Mouse (Mus musculus): Measurements from ENCODE around the gene Fank1. TPM values are rescaled to one million over a fixed set of nuclear protein-coding genes. Genes with fewer than 3 reads are reported as not detected.

The Fank1 gene
- total and polyA plus RNA-seq, 2 experiments from 2014 or later, result 4.5 to 9.0 TPM

GRCm38 (mm10) chr7:133925771-133926170 is 149.1 kb downstream of the Fank1 start:
- Histone ChIP-seq H3K9ac (no peak overlapping the region), H3K9me3 (ENCODE audit: low read length) (no peaks in the 10 kb centered on the region), H3K4me3 (ENCODE audit: low read depth, low read length) (no peak overlapping the region), H3K27me3 (ENCODE audit: insufficient read depth, low read length) (no peaks in the 10 kb centered on the region), H3K27ac (ENCODE audit: low read depth, low read length) (no peak overlapping the region), H3K4me1 (ENCODE audit: insufficient read depth) (no peaks in the 10 kb centered on the region), H3K36me3 (ENCODE audit: insufficient read depth) (no peaks in the 10 kb centered on the region), H3K4me2 (ENCODE audit: low read depth) (no peak overlapping the region)
- 63% methylated on average over 2 of the region's 2 CpGs for WGBS
- no peak for DNase-seq
- TF ChIP-seq CTCF (IDR thresholded peaks at IDR 0.05; ENCODE audit: low read depth), result no peak
- ATAC-seq, result no peak

GRCm38 (mm10) chr7:133928981-133929380 is 152.3 kb downstream of the Fank1 start:
- Histone ChIP-seq H3K27me3 (ENCODE audit: insufficient read depth, low read length) (no peaks in the 10 kb centered on the region), H3K9me3 (ENCODE audit: low read length) (no peaks in the 10 kb centered on the region), H3K4me1 (ENCODE audit: insufficient read depth) (no peaks in the 10 kb centered on the region), H3K4me2 (ENCODE audit: low read depth) (no peak overlapping the region), H3K27ac (ENCODE audit: low read depth, low read length) (no peak overlapping the region), H3K9ac (no peak overlapping the region), H3K36me3 (ENCODE audit: insufficient read depth) (no peaks in the 10 kb centered on the region), H3K4me3 (ENCODE audit: low read depth, low read length) (no peak overlapping the region)
- 82% methylated on average over 3 of the region's 3 CpGs for WGBS
- no peak for DNase-seq
- no peak for TF ChIP-seq CTCF (IDR thresholded peaks at IDR 0.05; ENCODE audit: low read depth)
- no peak for ATAC-seq

Other genes with a start within 250 kb of the Fank1 start
- not detected in 2 replicates for gene Tex36, start 174.7 kb upstream of the Fank1 start, total RNA-seq (2014; rRNA removed)
- gene Tex36, start 174.7 kb upstream of the Fank1 start, polyA plus RNA-seq (2015; fragmentation: Nextera tagmentation; extraction: Ambion mirVana), result 0.15 and 0.16 TPM in 2 replicates
- 27.8 and 29.5 TPM in 2 replicates for gene Edrf1, start 139.3 kb upstream of the Fank1 start, total RNA-seq (2014; rRNA removed)
- 5.8 and 10.5 TPM in 2 replicates for gene Edrf1, start 139.3 kb upstream of the Fank1 start, polyA plus RNA-seq (2015; fragmentation: Nextera tagmentation; extraction: Ambion mirVana)
- 0.23 TPM in 1 of 2 replicates, not detected in the other for gene Mmp21, start 96.8 kb upstream of the Fank1 start, total RNA-seq (2014; rRNA removed)
- gene Mmp21, start 96.8 kb upstream of the Fank1 start, polyA plus RNA-seq (2015; fragmentation: Nextera tagmentation; extraction: Ambion mirVana), result not detected in 2 replicates
- 31.8 and 40.7 TPM in 2 replicates for gene Bccip, start 67.5 kb upstream of the Fank1 start, total RNA-seq (2014; rRNA removed)
- 100.0 and 102 TPM in 2 replicates for gene Bccip, start 67.5 kb upstream of the Fank1 start, polyA plus RNA-seq (2015; fragmentation: Nextera tagmentation; extraction: Ambion mirVana)
- gene Uros, start 66.8 kb upstream of the Fank1 start, total RNA-seq (2014; rRNA removed), result 35.7 and 38.2 TPM in 2 replicates
- gene Uros, start 66.8 kb upstream of the Fank1 start, polyA plus RNA-seq (2015; fragmentation: Nextera tagmentation; extraction: Ambion mirVana), result 38.7 and 42.0 TPM in 2 replicates
- gene Dhx32, start 5.9 kb downstream of the Fank1 start, total RNA-seq (2014; rRNA removed), result 38.2 and 47.5 TPM in 2 replicates
- 43.7 and 53.2 TPM in 2 replicates for gene Dhx32, start 5.9 kb downstream of the Fank1 start, polyA plus RNA-seq (2015; fragmentation: Nextera tagmentation; extraction: Ambion mirVana)

All from forebrain, postnatal 0 days (tissue).